Mouse (Mus musculus) liver, embryonic 13.5 days (tissue): Measurements from ENCODE around the gene Atp13a3. TPM values are rescaled to one million over a fixed set of nuclear protein-coding genes. Genes with fewer than 3 reads are reported as not detected.

Experiments
- ATAC-seq: fragments of 200-750 bp; cut with Nextera tagmentation; 2 replicates; pipeline ENCODE4 v1.8.0; 2017; ENCODE audit warnings: low read depth, mild to moderate bottlenecking, moderate number of reproducible peaks, moderate library complexity
- DNase-seq: peaks from one replicate; pipeline ENCODE4 v3.0.0; 2022
- H3K27ac ChIP-seq: fragments of 300-500 bp; sonication (generic); 2 replicates; pipeline ENCODE4 v1.5.1; 2015; ENCODE audit warnings: moderate library complexity, mild to moderate bottlenecking, inconsistent platforms
- H3K27me3 ChIP-seq: fragments of 300-500 bp; sonication (generic); 2 replicates; pipeline ENCODE4 v1.6.1; 2015; ENCODE audit warnings: mild to moderate bottlenecking, inconsistent platforms
- H3K36me3 ChIP-seq: fragments of 300-500 bp; sonication (generic); 2 replicates; pipeline ENCODE4 v1.6.1; 2015; ENCODE audit warnings: mild to moderate bottlenecking, inconsistent platforms
- H3K4me1 ChIP-seq: fragments of 300-500 bp; sonication (generic); replicated peaks from 2 replicates; pipeline ENCODE4 v1.6.1; 2015; ENCODE audit warnings: inconsistent platforms
- H3K4me2 ChIP-seq: fragments of 300-500 bp; sonication (generic); 2 replicates; pipeline ENCODE4 v1.6.1; 2015; ENCODE audit warnings: inconsistent platforms, mild to moderate bottlenecking, moderate library complexity
- H3K4me3 ChIP-seq: fragments of 300-500 bp; sonication (generic); replicated peaks from 2 replicates; pipeline ENCODE4 v1.5.1; 2015; ENCODE audit warnings: mild to moderate bottlenecking, inconsistent platforms
- H3K9ac ChIP-seq: fragments of 300-500 bp; sonication (generic); 2 replicates; pipeline ENCODE4 v1.6.1; 2015; ENCODE audit warnings: mild to moderate bottlenecking, inconsistent platforms
- H3K9me3 ChIP-seq: fragments of 300-500 bp; sonication (generic); replicated peaks from 2 replicates; pipeline ENCODE4 v1.6.1; 2016; ENCODE audit warnings: inconsistent platforms
- WGBS: fragments of 180-500 bp; shearing (Covaris S2); methylation state at CpG from one replicate; pipeline ENCODE4 v1.1.7; 2015; ENCODE audit not compliant: insufficient replicate concordance; 5-methylcytosine and 5-hydroxymethylcytosine counted together
- polyA plus RNA-seq: library from polyadenylated mRNA; unstranded; fragments of >200 nt; fragmentation: Nextera tagmentation; extraction: Ambion mirVana; gene quantifications from 2 replicates; pipeline ENCODE4 v1.2.1, GENCODE M21; 2015

The Atp13a3 gene
- polyA plus RNA-seq, 1 experiment from 2014 or later = 7.6 TPM

DNA sequence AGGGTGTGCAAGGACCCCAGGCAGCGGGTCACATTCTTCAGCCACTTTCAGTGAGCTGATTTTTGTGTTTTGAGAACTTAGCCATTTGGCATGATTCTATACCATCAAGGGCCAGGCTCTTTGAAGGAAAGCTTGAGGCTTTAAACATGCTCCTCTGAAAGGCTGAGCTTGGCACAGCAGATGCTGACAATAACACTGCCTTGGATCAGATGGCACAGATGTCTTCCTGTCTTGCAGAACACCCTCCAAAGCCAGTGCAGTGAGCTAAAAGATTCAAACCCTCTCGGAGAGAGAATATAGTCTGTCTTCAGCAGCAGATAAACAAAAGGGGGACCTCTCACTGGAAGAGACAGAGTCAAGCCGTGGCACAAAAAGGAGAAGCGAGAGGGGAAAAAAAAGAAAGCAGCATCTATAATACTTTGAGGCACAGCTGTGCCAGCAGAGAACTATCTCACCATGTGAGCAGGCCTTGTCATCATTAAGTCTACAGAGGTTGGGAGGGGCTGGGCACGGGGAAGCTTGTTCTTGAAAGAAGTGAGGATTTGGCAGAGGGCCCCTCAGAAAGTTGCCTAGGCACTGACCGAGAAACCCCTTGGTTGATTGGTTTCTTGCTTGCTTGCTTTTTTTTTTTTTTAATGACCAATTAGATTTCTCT is 133.7 kb downstream of the Atp13a3 start:
- Histone ChIP-seq H3K27ac (no peak overlapping the region), H3K4me2 (no peak overlapping the region), H3K9me3 (no peaks in the 10 kb centered on the region), H3K9ac (no peak overlapping the region), H3K4me1 (no peaks in the 10 kb centered on the region), H3K27me3 (no peaks in the 10 kb centered on the region; the same call in 1 of the 2 replicates), H3K36me3 (no peaks in the 10 kb centered on the region), H3K4me3 (no peak overlapping the region)
- ATAC-seq (no peak), DNase-seq (no peak)
- 51% methylated on average over 6 of the region's 6 CpGs for WGBS

DNA sequence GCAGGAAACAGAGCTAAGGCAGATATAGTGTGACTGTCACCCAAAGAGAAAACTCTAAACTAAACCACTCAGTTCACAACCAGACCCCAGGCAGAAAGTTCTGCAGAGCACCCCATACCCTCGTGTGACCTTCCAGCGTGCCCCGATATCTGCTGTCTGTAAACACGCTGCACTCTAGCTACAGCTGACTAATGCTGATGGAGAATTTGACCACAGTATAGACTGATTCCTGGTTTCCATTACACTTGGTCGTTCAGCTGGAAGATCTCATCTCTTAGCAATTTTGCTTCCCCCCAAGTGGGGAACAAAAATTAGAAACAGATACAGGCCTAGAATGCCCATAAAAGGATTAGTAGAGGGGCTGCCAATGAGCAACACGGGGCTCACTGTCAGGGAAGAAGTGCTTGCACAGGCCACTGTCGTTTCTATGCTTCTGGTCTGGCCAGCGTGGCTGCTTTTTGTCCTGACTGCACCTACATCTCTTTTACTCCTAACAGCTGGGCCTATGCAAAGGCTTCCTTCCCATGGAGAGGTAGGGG is 134.5 kb downstream of the Atp13a3 start:
- ATAC-seq (no peak), DNase-seq (no peak)
- no peaks in the 10 kb centered on the region for H3K36me3 ChIP-seq
- no peaks in the 10 kb centered on the region for H3K4me1 ChIP-seq
- no peak overlapping the region for H3K9ac ChIP-seq
- H3K4me3 ChIP-seq = no peak overlapping the region
- no peak overlapping the region for H3K27ac ChIP-seq
- H3K27me3 ChIP-seq = no peaks in the 10 kb centered on the region; the same call in 1 of the 2 replicates
- H3K9me3 ChIP-seq = no peaks in the 10 kb centered on the region
- 57% methylated on average over 8 of the region's 8 CpGs for WGBS
- H3K4me2 ChIP-seq = no peak overlapping the region

DNA sequence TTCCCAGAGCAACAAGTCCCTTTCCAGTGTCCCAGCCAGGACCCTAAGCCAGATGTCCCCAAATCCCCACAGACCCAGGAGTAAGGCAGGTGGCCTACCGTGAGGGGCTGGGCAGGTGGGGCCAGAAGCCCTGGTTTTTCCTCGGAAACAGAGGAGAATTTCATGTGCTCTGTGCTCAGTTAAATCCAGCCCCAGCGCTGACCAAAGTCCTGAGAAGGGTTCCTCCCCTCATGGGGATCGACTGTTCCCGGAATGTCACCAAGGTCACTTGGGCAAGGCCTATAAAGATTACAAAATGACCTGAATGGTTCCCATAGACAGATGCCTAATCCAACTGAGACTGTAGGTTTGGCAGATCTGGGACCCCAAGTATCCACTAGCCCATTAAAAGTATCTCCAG is 138.4 kb downstream of the Atp13a3 start, which contains the start of gene Cpn2:
Cpn2 (minus strand) TSS at position 141 of the 400 bp plus-strand sequence.
- WGBS = 71% methylated on average over 5 of the region's 5 CpGs
- Histone ChIP-seq H3K9me3 (no peaks in the 10 kb centered on the region), H3K9ac (peak within 1 kb of the TSS; percentile 49), H3K4me1 (0 out of 2 replicates have a peak, but pooled peaks cover 8% of the 10 kb centered on the region), H3K27ac (peak within 1 kb of the TSS; percentile 63), H3K4me3 (peak within 1 kb of the TSS; percentile 42), H3K4me2 (peak within 1 kb of the TSS; percentile 42), H3K27me3 (no peaks in the 10 kb centered on the region), H3K36me3 (no peaks in the 10 kb centered on the region)
- DNase-seq (no peak), ATAC-seq (peak; percentile 57)

DNA sequence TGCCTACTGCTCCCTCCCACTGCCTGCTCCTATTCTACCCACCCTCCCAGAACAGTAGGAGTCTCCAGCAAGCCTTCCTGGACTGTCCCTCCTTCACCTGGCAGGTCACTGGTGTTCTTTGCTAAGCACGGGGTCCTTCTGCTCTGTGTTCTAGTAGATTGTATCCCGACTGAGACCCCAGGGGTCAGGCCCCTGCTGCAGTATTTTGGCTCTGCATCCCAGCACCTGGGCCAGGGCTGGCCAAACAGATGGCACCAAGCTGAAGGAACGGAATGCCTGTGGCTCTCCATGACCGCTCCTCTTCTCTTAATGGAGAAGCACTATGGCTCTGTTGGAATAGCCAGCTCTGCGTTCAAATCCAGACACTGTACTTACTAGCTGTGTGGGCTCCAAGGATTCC is 139.2 kb downstream of the Atp13a3 start:
- Histone ChIP-seq H3K27me3 (no peaks in the 10 kb centered on the region), H3K4me2 (peak overlapping the region; percentile 42), H3K36me3 (no peaks in the 10 kb centered on the region), H3K4me3 (peak overlapping the region; percentile 42), H3K27ac (no peak overlapping the region), H3K9ac (no peak overlapping the region), H3K9me3 (no peaks in the 10 kb centered on the region), H3K4me1 (0 out of 2 replicates have a peak, but pooled peaks cover 8% of the 10 kb centered on the region)
- DNase-seq (no peak), ATAC-seq (no peak)
- WGBS = 73% methylated on average over 5 of the region's 5 CpGs

DNA sequence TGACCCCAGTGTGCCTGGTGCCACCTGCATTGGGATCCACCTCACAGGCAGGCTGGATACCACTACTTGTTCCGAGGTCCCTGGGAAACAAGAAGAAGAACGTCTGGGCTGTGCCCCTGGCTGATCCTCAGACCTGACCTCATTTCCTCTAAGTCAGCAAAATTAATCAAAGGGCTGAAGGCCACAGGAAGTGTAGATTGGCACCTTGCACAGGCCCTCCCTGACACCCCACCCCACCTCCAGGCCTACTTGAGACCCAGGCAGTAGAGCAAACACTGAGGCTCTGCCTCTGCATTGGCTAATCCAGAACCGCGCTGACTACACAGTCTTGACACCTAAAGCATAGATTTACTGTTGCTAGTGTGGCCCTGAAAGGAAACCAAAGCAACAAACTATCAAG is 140.2 kb downstream of the Atp13a3 start:
- no peak for DNase-seq
- ATAC-seq = no peak
- Histone ChIP-seq H3K4me3 (no peak overlapping the region), H3K27ac (no peak overlapping the region), H3K9me3 (no peaks in the 10 kb centered on the region), H3K36me3 (no peaks in the 10 kb centered on the region), H3K4me1 (0 out of 2 replicates have a peak, but pooled peaks cover 8% of the 10 kb centered on the region), H3K9ac (no peak overlapping the region), H3K4me2 (peak overlapping the region; percentile 23; the same call in 1 of the 2 replicates), H3K27me3 (no peaks in the 10 kb centered on the region)
- WGBS = 35% methylated on average over 4 of the region's 4 CpGs

DNA sequence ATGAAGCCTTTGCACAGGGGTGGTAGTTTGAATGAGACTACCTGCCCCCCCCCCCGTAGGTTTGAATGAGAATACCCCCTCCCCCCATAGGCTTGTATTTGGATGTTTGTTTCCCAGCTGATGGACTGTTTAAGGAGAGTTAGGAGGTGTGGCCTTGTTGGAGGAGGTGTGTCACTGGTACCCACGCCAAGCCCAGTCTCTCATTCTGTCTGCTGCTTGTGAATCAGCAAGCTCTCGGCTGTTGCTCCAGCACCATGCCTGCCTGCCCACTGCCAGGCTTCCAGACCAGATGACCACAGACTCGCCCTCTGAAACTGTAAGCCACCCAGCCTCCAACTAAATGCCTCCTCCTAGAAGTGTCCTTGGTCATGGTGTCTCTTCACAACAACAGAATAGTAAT is 142.6 kb downstream of the Atp13a3 start:
- no peaks in the 10 kb centered on the region for H3K9me3 ChIP-seq
- DNase-seq (no peak), ATAC-seq (no peak)
- H3K27ac ChIP-seq = no peak overlapping the region
- no peak overlapping the region for H3K9ac ChIP-seq
- H3K4me2 ChIP-seq = no peak overlapping the region
- WGBS = 44% methylated on average over 4 of the region's 4 CpGs
- no peak overlapping the region for H3K4me3 ChIP-seq
- peaks cover 12% of the 10 kb centered on the region for H3K4me1 ChIP-seq
- 0 out of 2 replicates have a peak, but pooled peaks cover 3% of the 10 kb centered on the region for H3K36me3 ChIP-seq
- H3K27me3 ChIP-seq = no peaks in the 10 kb centered on the region

DNA sequence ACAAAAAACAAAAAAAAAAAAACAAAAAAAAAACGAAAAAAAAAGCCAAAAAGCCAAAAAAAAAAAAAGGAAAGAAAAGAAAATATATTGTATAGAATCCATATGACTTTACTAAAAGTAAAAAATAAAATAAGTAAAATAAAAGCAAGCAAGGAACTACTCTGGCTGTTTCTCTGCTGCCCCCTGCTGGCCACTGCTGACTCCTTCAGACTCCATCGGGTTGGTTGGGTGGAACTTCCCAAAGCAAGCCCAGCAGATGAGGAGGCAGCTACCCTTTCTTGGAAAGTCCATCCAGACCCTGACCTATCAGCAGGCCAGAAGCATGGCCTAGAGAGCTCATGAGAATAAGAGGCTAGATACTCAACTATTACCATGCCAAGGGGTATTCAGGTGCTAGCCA is 143.1 kb downstream of the Atp13a3 start:
- 6% methylated on average over 2 of the region's 2 CpGs for WGBS
- Histone ChIP-seq H3K36me3 (0 out of 2 replicates have a peak, but pooled peaks cover 3% of the 10 kb centered on the region), H3K9ac (no peak overlapping the region), H3K9me3 (no peaks in the 10 kb centered on the region), H3K4me3 (no peak overlapping the region), H3K27ac (no peak overlapping the region), H3K4me1 (peaks cover 17% of the 10 kb centered on the region), H3K27me3 (no peaks in the 10 kb centered on the region), H3K4me2 (no peak overlapping the region)
- ATAC-seq (no peak), DNase-seq (peak; percentile 31)

Other genes starting within 250 kb of the Atp13a3 start
- gene Cpn2, start 138.5 kb downstream of the Atp13a3 start, polyA plus RNA-seq = 1.7 TPM in 2 replicates
- 0.08 TPM in 1 of 2 replicates, not detected in the other for gene Lrrc15, start 122.7 kb downstream of the Atp13a3 start, polyA plus RNA-seq
- gene Gp5, start 95.2 kb downstream of the Atp13a3 start, polyA plus RNA-seq = 17.2 and 21.8 TPM in 2 replicates
- gene Tmem44, start 144.9 kb upstream of the Atp13a3 start, polyA plus RNA-seq = 1.0 and 1.2 TPM in 2 replicates
- 36.9 and 45.8 TPM in 2 replicates for gene Lsg1, start 181.6 kb upstream of the Atp13a3 start, polyA plus RNA-seq
- 5.0 and 5.9 TPM in 2 replicates for gene Fam43a, start 193.7 kb upstream of the Atp13a3 start, polyA plus RNA-seq